Mouse (Mus musculus) adrenal gland, postnatal 36 days (tissue): ENCODE measurements at regions not wholly inside any gene's neighbourhood (a gene's known extent, or its start where the extent isn't known, plus 50 kb on each side); places are given as distances from the start of the nearest gene placed in this dataset.

Source experiments
- DNase-seq, 2 experiments: peaks; one replicate each; pipeline ENCODE4 v3.0.0; 2021; ENCODE audit warnings: mixed read lengths in 1 of 2

DNA sequence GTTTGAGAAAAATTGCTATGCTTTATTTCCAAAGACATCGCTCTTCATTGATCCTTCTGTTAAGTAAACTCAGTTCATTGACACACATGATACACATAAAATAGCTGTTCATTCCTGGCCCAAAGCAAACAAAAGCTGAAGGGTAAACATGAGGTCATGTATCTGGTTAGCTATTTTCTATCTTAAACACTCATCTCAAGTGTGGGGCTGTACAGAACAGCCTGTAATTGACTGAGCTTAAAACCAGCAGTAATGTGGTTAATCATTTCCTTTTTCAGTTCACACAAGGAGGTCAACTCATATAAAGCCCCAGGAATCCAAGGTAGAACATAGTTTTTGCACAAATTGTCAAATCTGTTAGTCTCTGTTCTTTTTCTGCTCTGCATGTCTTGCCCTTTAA lies 94.5 kb downstream of the Cldn17 start:
- DNase-seq = no peak

DNA sequence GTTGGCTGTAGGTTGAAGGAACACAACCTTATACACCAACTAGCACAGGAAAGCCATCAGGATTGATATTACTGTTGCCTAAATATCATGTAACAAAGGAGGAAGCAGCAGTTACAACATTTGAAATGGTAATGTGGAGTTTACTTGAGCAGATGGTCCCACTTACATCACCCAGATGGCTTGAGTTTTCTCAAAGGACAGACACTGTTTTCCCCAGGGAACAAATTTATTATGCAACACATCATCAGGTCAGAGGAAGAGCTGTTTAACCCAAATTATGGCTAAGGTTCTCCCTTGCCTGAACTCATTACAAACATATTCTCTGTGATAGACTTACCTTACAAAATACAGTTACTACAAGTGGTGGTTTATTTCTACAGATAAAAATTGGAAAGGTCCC lies 98.6 kb downstream of the Cldn17 start:
- DNase-seq = no peak

DNA sequence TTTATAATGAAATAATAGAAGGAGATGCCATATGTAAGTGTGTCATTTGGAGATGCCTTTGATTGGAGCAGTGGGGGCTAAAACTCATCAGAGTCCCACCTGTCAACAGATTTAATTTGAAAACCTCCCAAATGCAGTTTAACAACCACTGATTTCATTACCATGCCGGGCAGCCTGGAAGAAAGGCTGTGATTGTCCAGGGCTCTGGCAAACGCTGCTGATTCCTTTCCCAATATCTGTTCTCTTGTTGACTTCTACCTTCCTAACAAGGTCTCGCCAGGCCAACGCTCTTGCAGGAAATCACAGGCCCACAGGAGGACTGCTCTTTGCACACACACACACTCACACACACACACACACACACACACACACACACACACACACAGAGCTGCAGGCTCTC lies 102.4 kb downstream of the Cldn17 start:
- DNase-seq = no peak

DNA sequence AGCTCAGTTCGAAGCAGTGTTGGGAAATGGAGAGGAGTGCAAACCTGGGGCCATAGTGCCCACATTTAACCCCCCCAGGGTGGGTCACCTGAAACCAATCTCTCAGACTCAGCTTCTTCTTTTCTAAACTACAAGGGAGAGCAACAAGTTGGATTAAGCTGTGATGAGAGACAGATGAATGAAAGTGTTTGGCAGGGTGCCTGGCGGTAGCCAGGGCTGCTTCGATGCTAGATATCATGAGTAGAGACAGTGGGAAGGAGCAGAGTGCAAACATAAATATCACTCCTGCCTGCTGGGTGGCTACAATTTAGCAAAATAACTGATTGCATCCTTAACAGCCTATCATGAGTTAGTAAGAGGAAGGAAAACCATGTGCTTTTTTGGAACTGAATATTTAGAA lies 106.9 kb downstream of the Cldn17 start:
- DNase-seq = no peak

DNA sequence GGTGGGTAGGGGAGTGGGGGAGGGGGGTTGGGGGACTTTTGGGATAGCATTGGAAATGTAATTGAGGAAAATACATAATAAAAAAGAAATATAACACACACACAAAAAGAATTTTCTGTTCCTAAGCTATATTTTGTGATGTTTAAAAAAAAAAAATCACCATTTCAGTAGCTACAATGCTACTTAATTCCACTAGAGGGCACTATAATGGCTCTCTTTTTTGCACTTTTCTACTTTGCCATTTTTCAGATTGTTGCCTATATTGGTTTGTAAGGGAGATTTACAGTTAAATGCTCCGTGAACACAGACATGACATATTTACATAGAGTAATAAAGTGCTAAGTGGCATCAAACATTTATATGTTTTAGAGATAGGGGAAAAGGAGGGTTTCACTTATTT lies 102.7 kb upstream of the Grik1 start:
- DNase-seq = no peak

DNA sequence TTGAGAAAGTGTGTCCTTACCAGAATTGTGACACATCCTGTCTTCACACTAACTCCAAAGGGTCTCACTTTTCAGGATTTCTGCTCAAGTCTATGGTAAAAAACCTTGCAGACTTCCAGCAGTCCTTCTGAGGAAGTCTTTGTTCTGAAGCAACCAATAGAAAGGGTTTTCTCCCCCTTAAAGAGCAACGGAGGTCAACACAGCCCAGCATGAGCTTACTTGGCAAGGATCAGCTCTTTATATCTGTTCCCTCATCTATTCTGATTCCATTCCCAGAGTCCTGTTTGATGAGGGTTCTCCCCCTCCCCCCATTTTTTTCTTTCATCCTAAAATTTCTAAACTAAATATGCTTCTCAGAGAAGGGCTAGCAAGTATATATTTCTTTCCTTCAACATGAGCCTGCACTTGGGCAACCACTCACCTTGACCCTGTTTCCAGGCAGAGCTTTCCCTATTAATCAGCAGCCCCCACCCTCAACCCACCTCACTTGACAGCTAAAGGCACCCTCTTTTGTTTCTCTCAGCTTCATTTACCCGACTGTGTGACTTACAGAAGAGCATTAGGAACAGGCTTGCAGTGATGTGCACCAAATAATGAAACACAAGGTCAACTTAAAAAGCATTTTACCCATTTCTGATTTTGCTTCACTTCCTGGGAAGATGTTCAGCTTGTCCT lies 91.7 kb upstream of the Grik1 start:
- DNase-seq = no peak

DNA sequence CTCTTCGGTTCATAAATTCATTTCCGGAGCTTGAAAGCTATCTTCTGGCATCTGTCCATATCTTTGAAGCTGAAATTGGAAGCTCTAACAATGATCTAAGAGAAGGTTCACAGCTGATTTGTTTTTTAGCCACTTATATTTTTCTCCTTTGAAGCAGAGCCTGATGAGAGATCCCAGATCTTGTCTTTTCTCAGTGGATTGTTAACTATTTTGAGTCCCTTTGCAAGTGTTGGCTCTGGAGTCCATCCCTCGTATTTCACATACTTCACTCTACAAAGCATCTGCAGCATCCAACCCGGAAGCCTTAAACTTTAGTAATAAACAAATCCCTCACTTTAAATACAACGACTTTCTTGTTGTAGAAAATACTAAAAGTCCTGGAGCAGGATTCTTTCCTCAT lies 85.6 kb upstream of the Grik1 start:
- no peak for DNase-seq

DNA sequence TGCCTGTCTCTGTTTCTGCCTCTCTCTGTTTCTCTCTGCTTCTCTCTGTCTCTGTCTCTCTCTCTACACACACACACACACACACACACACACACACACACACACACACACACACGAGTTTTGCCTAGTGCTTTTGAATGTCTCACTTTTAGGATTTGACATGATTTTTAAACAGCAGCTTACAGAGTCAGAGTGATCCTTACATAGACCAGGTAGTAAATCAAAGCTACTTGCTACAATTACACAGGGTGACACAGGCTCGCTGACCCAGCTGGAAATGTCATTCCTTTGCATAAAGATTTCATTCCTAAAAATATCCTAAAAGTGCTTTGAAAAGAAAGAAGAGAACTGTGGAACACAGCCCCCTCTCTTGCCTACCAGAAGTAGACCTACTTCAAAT lies 84.5 kb upstream of the Grik1 start:
- DNase-seq = no peak

DNA sequence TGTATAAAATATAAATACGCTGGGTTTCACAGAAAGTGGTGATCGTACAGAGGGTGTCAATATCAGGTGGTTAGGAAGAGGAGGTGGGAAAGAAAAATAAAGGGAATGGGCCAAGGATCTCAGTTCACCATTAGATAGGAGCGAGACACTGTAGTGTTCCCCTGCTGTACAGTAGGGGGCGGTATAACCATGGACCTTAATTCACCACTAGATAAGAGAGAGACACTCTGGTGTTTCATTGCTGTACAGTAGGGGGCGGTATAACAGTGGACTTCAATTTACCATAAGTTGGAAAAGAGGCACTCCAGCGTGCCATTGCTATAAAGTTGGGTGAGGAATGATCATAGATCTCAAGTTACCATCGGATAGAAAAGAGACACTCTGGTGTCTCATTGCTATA lies 82.0 kb upstream of the Grik1 start:
- peak; percentile 46 to 65 for DNase-seq

DNA sequence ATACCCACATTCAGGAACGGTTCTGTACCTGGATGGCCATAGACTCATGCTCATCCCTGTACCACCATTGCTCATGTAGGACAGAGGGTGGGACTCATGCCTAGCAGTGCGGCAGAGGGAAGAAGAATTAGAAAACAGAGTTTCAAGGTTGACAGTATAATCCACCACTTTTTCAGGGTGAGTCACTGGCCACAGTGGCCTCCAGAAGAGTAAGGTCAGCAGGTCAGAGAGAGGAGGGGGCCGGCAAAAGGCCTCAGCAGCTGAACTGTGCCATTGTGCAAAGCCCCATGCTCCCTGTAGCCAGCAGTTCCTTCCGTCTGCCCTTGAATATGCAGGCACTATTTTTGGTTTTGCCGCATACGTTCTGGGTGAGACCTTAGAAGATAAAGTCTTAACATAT lies 78.1 kb upstream of the Grik1 start:
- DNase-seq = peak in 1 of 2 experiments; percentile 42

DNA sequence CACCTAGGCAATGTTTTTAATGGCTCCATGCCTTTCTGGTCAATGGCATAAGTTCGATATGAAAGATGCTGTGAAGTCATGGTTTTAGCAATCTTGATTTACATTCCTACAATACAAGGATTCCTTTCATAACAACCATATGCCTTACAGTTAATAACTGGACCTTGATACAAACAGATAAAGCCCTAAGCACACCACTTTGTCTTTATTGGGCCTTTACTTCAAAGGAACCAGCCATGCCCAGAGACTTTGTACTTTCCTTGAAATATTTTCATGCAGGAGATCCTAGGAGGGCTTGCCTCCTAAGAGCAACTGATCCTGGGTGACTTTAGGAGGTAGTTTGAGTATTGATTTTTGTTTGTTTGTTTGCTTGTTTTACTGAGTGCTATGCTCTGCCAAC lies 77.1 kb upstream of the Grik1 start:
- DNase-seq = no peak

DNA sequence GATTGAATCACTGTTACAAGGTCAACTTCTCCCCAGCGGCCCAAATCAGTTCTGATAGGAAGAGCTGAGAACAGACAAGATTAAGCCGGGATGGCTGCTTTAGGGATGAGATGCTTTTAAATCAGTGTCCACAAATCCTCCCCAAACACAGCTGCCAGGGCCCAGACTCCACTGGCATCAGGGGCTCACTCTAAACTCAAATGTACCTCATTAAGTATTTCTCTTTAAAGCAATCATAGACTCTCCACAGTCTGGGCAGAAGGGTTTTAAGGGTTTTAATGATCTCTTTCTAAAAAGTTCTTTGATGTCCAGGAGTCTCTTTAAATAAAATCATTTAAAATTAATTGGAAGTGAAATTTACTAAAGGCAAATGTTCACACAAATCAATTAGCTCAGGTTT lies 70.0 kb upstream of the Grik1 start:
- peak in 1 of 2 experiments; percentile 7 for DNase-seq
